In genomic region chr13:95960477-95961185, GRCm38 (mm10) we compare ENCODE assay signal across 7 mouse cellular contexts.
DNase-seq lines count a peak whose midpoint lies in the region; ATAC-seq and TF ChIP-seq lines count a peak whose summit lies in the region.

No protein-coding gene starts in this region.

- H3K4me1 ChIP-seq in G1E (ENCODE audit: insufficient read depth, low read depth, low read length) = peaks cover 77% of the 10 kb centered on the region
- H3K4me1 ChIP-seq in hindbrain, embryonic 10.5 days (replicated peaks) = peaks cover 52% of the 10 kb centered on the region
- no peaks in the 10 kb centered on the region for H3K4me1 ChIP-seq in lung, postnatal 0 days (ENCODE audit: insufficient read depth, low read depth, low read length)
- H3K4me1 ChIP-seq in stomach, postnatal 0 days (replicated peaks; ENCODE audit: control insufficient read depth, insufficient read depth) = 0 out of 2 replicates have a peak, but pooled peaks cover 4% of the 10 kb centered on the region

- DNase-seq in G1E (ENCODE audit: low spot score) (peak; percentile 33), MN1 (ENCODE audit: low spot score) (no peak)
- no peak for DNase-seq in hindbrain, embryonic 10.5 days (ENCODE audit: low spot score)
- DNase-seq in lung, postnatal 0 days (ENCODE audit: low spot score) = peak; percentile 28
- no peak for DNase-seq in stomach, postnatal 0 days (ENCODE audit: low spot score)
- DNase-seq in ovary, postnatal 10 days (ENCODE audit: low spot score) = no peak

- H3K36me3 ChIP-seq in G1E (replicated peaks) = no peaks in the 10 kb centered on the region
- H3K36me3 ChIP-seq in hindbrain, embryonic 10.5 days = no peaks in the 10 kb centered on the region
- no peaks in the 10 kb centered on the region for H3K36me3 ChIP-seq in lung, postnatal 0 days (ENCODE audit: insufficient read depth, low read length)
- H3K36me3 ChIP-seq in stomach, postnatal 0 days (ENCODE audit: control insufficient read depth, insufficient read depth, low read length) = no peaks in the 10 kb centered on the region

- peak overlapping the region; percentile 56 for H3K4me2 ChIP-seq in lung, postnatal 0 days (replicated peaks; ENCODE audit: low read depth, low read length)
- H3K4me2 ChIP-seq in stomach, postnatal 0 days (replicated peaks; ENCODE audit: low read depth) = peak overlapping the region; percentile 79

- WGBS in hindbrain, embryonic 10.5 days = 7% methylated on average over 10 of the region's 10 CpGs
- WGBS in lung, postnatal 0 days = 3% methylated on average over 10 of the region's 10 CpGs
- WGBS in stomach, postnatal 0 days = 5% methylated on average over 10 of the region's 10 CpGs

- H3K4me3 ChIP-seq in G1E (ENCODE audit: low read depth, low read length) = peak overlapping the region; percentile 52; the same call in 1 of the 2 replicates
- peak overlapping the region; percentile 50 for H3K4me3 ChIP-seq in hindbrain, embryonic 10.5 days
- peak overlapping the region; percentile 26 for H3K4me3 ChIP-seq in lung, postnatal 0 days (ENCODE audit: low read depth, low read length)
- peak overlapping the region; percentile 42 for H3K4me3 ChIP-seq in stomach, postnatal 0 days (ENCODE audit: low read depth, low read length)

- TF ChIP-seq EP300 in lung, postnatal 0 days (IDR thresholded peaks at IDR 0.05) = no peak
- no peak for TF ChIP-seq EP300 in stomach, postnatal 0 days (optimal IDR thresholded peaks at IDR 0.05)

- H3K9ac ChIP-seq in lung, postnatal 0 days (replicated peaks; ENCODE audit: low read depth) = no peak overlapping the region
- H3K9ac ChIP-seq in stomach, postnatal 0 days (ENCODE audit: low read length) = peak overlapping the region; percentile 59

- peak; percentile 56 for ATAC-seq in CD4-positive, CD25-positive, alpha-beta regulatory T cell, adult 4 months
- no peak for ATAC-seq in G1E (ENCODE audit: extremely low read depth, insufficient number of reproducible peaks, low FRiP score, poor library complexity, severe bottlenecking)
- ATAC-seq in lung, postnatal 0 days = peak; percentile 23; the same call in 1 of the 2 replicates
- peak; percentile 20; the same call in 1 of the 2 replicates for ATAC-seq in stomach, postnatal 0 days (ENCODE audit: low FRiP score, low TSS enrichment)

- TF ChIP-seq CTCF in G1E (IDR thresholded peaks at IDR 0.05; ENCODE audit: low read depth, low read length) = no peak
- no peak for TF ChIP-seq CTCF in lung, postnatal 0 days (IDR thresholded peaks at IDR 0.05)
- no peak for TF ChIP-seq CTCF in stomach, postnatal 0 days (IDR thresholded peaks at IDR 0.05; ENCODE audit: low read depth)

- no peaks in the 10 kb centered on the region for H3K27me3 ChIP-seq in G1E (ENCODE audit: insufficient read depth, low read length)
- H3K27me3 ChIP-seq in hindbrain, embryonic 10.5 days (ENCODE audit: insufficient read depth, poor library complexity, severe bottlenecking) = peaks cover 15% of the 10 kb centered on the region
- no peaks in the 10 kb centered on the region for H3K27me3 ChIP-seq in lung, postnatal 0 days (replicated peaks; ENCODE audit: insufficient read depth, low read length)
- no peaks in the 10 kb centered on the region for H3K27me3 ChIP-seq in stomach, postnatal 0 days (ENCODE audit: control insufficient read depth, insufficient read depth, low read length)

- H3K27ac ChIP-seq in hindbrain, embryonic 10.5 days = peak overlapping the region; percentile 81
- no peak overlapping the region for H3K27ac ChIP-seq in lung, postnatal 0 days (ENCODE audit: low read length)
- peak overlapping the region; percentile 65; the same call in 1 of the 2 replicates for H3K27ac ChIP-seq in stomach, postnatal 0 days (replicated peaks)

- no peaks in the 10 kb centered on the region for H3K9me3 ChIP-seq in G1E (replicated peaks)
- H3K9me3 ChIP-seq in hindbrain, embryonic 10.5 days = no peaks in the 10 kb centered on the region
- no peaks in the 10 kb centered on the region for H3K9me3 ChIP-seq in lung, postnatal 0 days (ENCODE audit: low read length)
- no peaks in the 10 kb centered on the region for H3K9me3 ChIP-seq in stomach, postnatal 0 days (ENCODE audit: control insufficient read depth, low read length)

Comparison
In these comparisons a context has a peak if more than half of its experiments do, and no peak if none do; other contexts are left out.
1. DNase-seq: peak in G1E (single experiment) and lung, postnatal 0 days (single experiment); none in hindbrain, embryonic 10.5 days (single experiment), stomach, postnatal 0 days (single experiment), MN1 (single experiment) and ovary, postnatal 10 days (single experiment).
2. Peak in every context shown above with its lines, with median percentiles within 50 percentile points of each other: H3K4me3 ChIP-seq.